Mouse (Mus musculus) CH12.LX (cell line): Measurements from ENCODE around the gene Tmem139. TPM values are rescaled to one million over a fixed set of nuclear protein-coding genes. Genes with fewer than 3 reads are reported as not detected.

Experiments
- DNase-seq: peaks from one replicate; pipeline ENCODE4 v3.0.0-alpha.2; 2013; ENCODE audit errors: extremely low read depth
- H3K27ac ChIP-seq: 2 replicates; pipeline ENCODE4 v1.5.1; 2012; ENCODE audit warnings: low read depth, mild to moderate bottlenecking, control low read depth, moderate library complexity; ENCODE audit not compliant: insufficient read depth
- H3K27me3 ChIP-seq: replicated peaks from 2 replicates; pipeline ENCODE3; 2012; ENCODE audit warnings: inconsistent platforms
- H3K36me3 ChIP-seq, 2 experiments: replicated peaks in 1 of 2; 2 replicates each; pipeline versions ENCODE3 to v1.6.1; 2012; ENCODE audit warnings: inconsistent platforms in 1 of 2, low read length in 1 of 2, mild to moderate bottlenecking in 1 of 2, mixed read lengths in 1 of 2, moderate library complexity in 1 of 2; ENCODE audit not compliant: control insufficient read depth in 1 of 2, insufficient read depth in 1 of 2
- H3K4me1 ChIP-seq, 2 experiments: 2 replicates each; pipeline ENCODE4 v1.6.1; 2012; ENCODE audit warnings: inconsistent platforms in 1 of 2, moderate library complexity in 1 of 2; ENCODE audit not compliant: insufficient read depth in 2 of 2, control insufficient read depth in 1 of 2
- H3K4me2 ChIP-seq: 2 replicates; pipeline ENCODE4 v1.6.1; 2012; ENCODE audit warnings: low read depth, mild to moderate bottlenecking, control low read depth; ENCODE audit not compliant: poor library complexity, insufficient read depth, severe bottlenecking
- H3K4me3 ChIP-seq, 3 experiments: fragments of 150-350 bp in 1 of 3; sonication (generic) in 1 of 3; replicated peaks in 1 of 3; 2 replicates each; pipeline versions ENCODE3 to v1.5.1; 2011 to 2012; ENCODE audit warnings: low read depth in 2 of 3, low read length in 2 of 3, mild to moderate bottlenecking in 2 of 3, moderate library complexity in 2 of 3, control low read depth in 1 of 3, improper control_type of control experiment in 1 of 3, inconsistent platforms in 1 of 3, mixed read lengths in 1 of 3; ENCODE audit not compliant: poor library complexity in 1 of 3
- H3K79me2 ChIP-seq: replicated peaks from 2 replicates; pipeline ENCODE4 v1.6.1; 2012; ENCODE audit warnings: mild to moderate bottlenecking, moderate library complexity; ENCODE audit not compliant: control insufficient read depth, poor library complexity, insufficient read depth, severe bottlenecking; ENCODE audit errors: extremely low read depth
- H3K9ac ChIP-seq: 2 replicates; pipeline ENCODE4 v1.6.1; 2012; ENCODE audit warnings: low read depth, mild to moderate bottlenecking, control low read depth, moderate library complexity; ENCODE audit not compliant: insufficient read depth
- H3K9me3 ChIP-seq: replicated peaks from 2 replicates; pipeline ENCODE3; 2012; ENCODE audit warnings: low read length, inconsistent platforms, mixed read lengths
- CHD1 ChIP-seq: IDR thresholded peaks from 2 replicates; pipeline ENCODE4 v1.6.1; 2012; ENCODE audit warnings: low read depth, low read length, improper control_type of control experiment, inconsistent platforms
- CHD2 ChIP-seq: IDR thresholded peaks from 2 replicates; pipeline ENCODE4 v1.6.1; 2011; ENCODE audit warnings: low read length, improper control_type of control experiment
- ELF1 ChIP-seq: IDR thresholded peaks from 2 replicates; pipeline ENCODE4 v1.6.1; 2014; ENCODE audit warnings: low read depth, mild to moderate bottlenecking, inconsistent platforms, low read length, improper control_type of control experiment
- GABPA ChIP-seq: IDR thresholded peaks from 2 replicates; pipeline ENCODE4 v1.6.1; 2012; ENCODE audit warnings: low read depth, low read length, improper control_type of control experiment, inconsistent platforms; ENCODE audit not compliant: insufficient replicate concordance
- HCFC1 ChIP-seq: IDR thresholded peaks from 2 replicates; pipeline ENCODE4 v1.6.1; 2012; ENCODE audit warnings: low read depth, mild to moderate bottlenecking, inconsistent platforms, low read length, improper control_type of control experiment
- IRF4 ChIP-seq: IDR thresholded peaks from 2 replicates; pipeline ENCODE4 v1.6.1; 2014; ENCODE audit warnings: low read depth, mild to moderate bottlenecking, inconsistent platforms, low read length, improper control_type of control experiment
- JUN ChIP-seq: IDR thresholded peaks from 2 replicates; pipeline ENCODE4 v1.6.1; 2011; ENCODE audit warnings: low read depth, mild to moderate bottlenecking, low read length, improper control_type of control experiment, moderate library complexity; ENCODE audit not compliant: insufficient read depth
- KAT2A ChIP-seq: IDR thresholded peaks from 2 replicates; pipeline ENCODE4 v1.6.1; 2012; ENCODE audit warnings: low read length, improper control_type of control experiment, inconsistent platforms; ENCODE audit not compliant: insufficient replicate concordance
- MEF2A ChIP-seq: IDR thresholded peaks from 2 replicates; pipeline ENCODE4 v1.6.1; 2014; ENCODE audit warnings: low read depth, mild to moderate bottlenecking, inconsistent platforms, low read length, improper control_type of control experiment, borderline replicate concordance
- MXI1 ChIP-seq: IDR thresholded peaks from 2 replicates; pipeline ENCODE4 v1.6.1; 2011; ENCODE audit warnings: mild to moderate bottlenecking, low read depth, low read length, improper control_type of control experiment
- POLR2A ChIP-seq: IDR thresholded peaks from 2 replicates; pipeline ENCODE4 v1.6.1; 2011; ENCODE audit warnings: low read depth, mild to moderate bottlenecking, improper control_type of control experiment, low read length
- RCOR1 ChIP-seq: conservative IDR thresholded peaks from 2 replicates; pipeline ENCODE4 v1.6.1; 2012; ENCODE audit warnings: low read depth, mild to moderate bottlenecking, inconsistent platforms, low read length, improper control_type of control experiment
- SMC3 ChIP-seq: IDR thresholded peaks from 2 replicates; pipeline ENCODE4 v1.6.1; 2011; ENCODE audit warnings: low read depth, low read length, improper control_type of control experiment
- TCF12 ChIP-seq: IDR thresholded peaks from 2 replicates; pipeline ENCODE4 v1.6.1; 2014; ENCODE audit warnings: low read depth, mild to moderate bottlenecking, inconsistent platforms, low read length, improper control_type of control experiment
- UBTF ChIP-seq: IDR thresholded peaks from 2 replicates; pipeline ENCODE4 v1.6.1; 2012; ENCODE audit warnings: low read depth, mild to moderate bottlenecking, inconsistent platforms, low read length, improper control_type of control experiment, moderate library complexity
- USF1 ChIP-seq: IDR thresholded peaks from 2 replicates; pipeline ENCODE4 v1.6.1; 2014; ENCODE audit warnings: low read depth, mild to moderate bottlenecking, inconsistent platforms, low read length, improper control_type of control experiment
- ZMIZ1 ChIP-seq: IDR thresholded peaks from 2 replicates; pipeline ENCODE4 v1.6.1; 2012; ENCODE audit warnings: low read depth, mild to moderate bottlenecking, inconsistent platforms, low read length, improper control_type of control experiment
- ZNF384 ChIP-seq: IDR thresholded peaks from 2 replicates; pipeline ENCODE4 v1.6.1; 2012; ENCODE audit warnings: low read depth, low read length, improper control_type of control experiment, inconsistent platforms
- dilution Hi-C: fragments of 300-500 bp; cut with MboI; formaldehyde crosslinking; loops from 2 replicates; pipeline ENCODE4 v1.14.3; 2020; ENCODE audit warnings: low sequenced_read_pairs; ENCODE audit not compliant: extremely low pct_unique_long_range_greater_than_20kb, extremely low pct_ligation_motif_present
- in situ Hi-C: fragments of 300-500 bp; cut with MboI; formaldehyde crosslinking; loops from 3 replicates; pipeline ENCODE4 v1.14.3; 2019; ENCODE audit warnings: low sequenced_read_pairs, low pct_ligation_motif_present, low pct_unique_long_range_greater_than_20kb, mixed read lengths
- polyA plus RNA-seq: library from polyadenylated mRNA; unstranded; fragments of >175 nt; gene quantifications from 2 replicates; pipeline ENCODE4 v1.2.1, GENCODE M21; 2012; ENCODE audit warnings: low read depth; ENCODE audit not compliant: insufficient read length
- total RNA-seq, 2 experiments: library from RNA; depleted of rRNA; stranded (reverse); fragments of 300-350 nt in 1 of 2; fragments of >200 nt in 1 of 2; gene quantifications; 2 replicates each; pipeline ENCODE4 v1.2.3; 2012 to 2014

The Tmem139 gene
- total and polyA plus RNA-seq, 3 experiments: 0.20 TPM; not detected in 2

GRCm38 (mm10) chr6:42286448-42286847 is 24.7 kb downstream of the Tmem139 start, which contains the start of gene Clcn1:
Gene Clcn1 (plus strand): TSS chr6:42286685.
- Histone ChIP-seq H3K27ac (no peak within 1 kb of the TSS), H3K9me3 (no peaks in the 10 kb centered on the region), H3K4me1 (peaks cover 0 to 18% of the 10 kb centered on the region in 2 experiments; a peak in 2 of 4 replicates), H3K9ac (no peak within 1 kb of the TSS), H3K79me2 (no peaks in the 10 kb centered on the region), H3K4me2 (no peak within 1 kb of the TSS), H3K4me3 (no peak within 1 kb of the TSS), H3K36me3 (peaks cover 19 to 43% of the 10 kb centered on the region in 2 experiments), H3K27me3 (no peaks in the 10 kb centered on the region)
- DNase-seq: no peak
- TF ChIP-seq CHD1 (no peak), ZNF384 (no peak), RCOR1 (no peak), POLR2A (no peak), TCF12 (no peak)
- in situ Hi-C loops: no loop called here
- dilution Hi-C loops: no loop called here

GRCm38 (mm10) chr6:42287562-42287961 is 25.8 kb downstream of the Tmem139 start:
- no peak for DNase-seq
- no peak overlapping the region for H3K4me3 ChIP-seq
- H3K27me3 ChIP-seq: no peaks in the 10 kb centered on the region
- dilution Hi-C loops: no loop called here
- H3K27ac ChIP-seq: no peak overlapping the region
- no peaks in the 10 kb centered on the region for H3K9me3 ChIP-seq
- peaks cover 11 to 31% of the 10 kb centered on the region in 2 experiments for H3K36me3 ChIP-seq
- no peak for TF ChIP-seq SMC3
- no peak for TF ChIP-seq TCF12
- no peak for TF ChIP-seq UBTF
- TF ChIP-seq CHD2: no peak
- TF ChIP-seq POLR2A: no peak
- TF ChIP-seq HCFC1: no peak
- TF ChIP-seq USF1: no peak
- TF ChIP-seq ELF1: no peak
- TF ChIP-seq ZNF384: no peak
- no peak for TF ChIP-seq KAT2A
- TF ChIP-seq, all 38 proteins: peak for 0
- H3K9ac ChIP-seq: no peak overlapping the region
- H3K4me1 ChIP-seq: peaks cover 0 to 13% of the 10 kb centered on the region in 2 experiments; a peak in 1 of 4 replicates
- H3K79me2 ChIP-seq: no peaks in the 10 kb centered on the region
- no peak overlapping the region for H3K4me2 ChIP-seq
- in situ Hi-C loops: no loop called here

GRCm38 (mm10) chr6:42293327-42293726 is 31.6 kb downstream of the Tmem139 start:
- Histone ChIP-seq H3K9me3 (no peaks in the 10 kb centered on the region), H3K9ac (no peak overlapping the region), H3K36me3 (peaks cover 0 to 4% of the 10 kb centered on the region in 2 experiments), H3K4me2 (no peak overlapping the region), H3K27me3 (no peaks in the 10 kb centered on the region), H3K27ac (no peak overlapping the region), H3K4me1 (peaks cover 5 to 21% of the 10 kb centered on the region in 2 experiments), H3K79me2 (no peaks in the 10 kb centered on the region), H3K4me3 (no peak overlapping the region)
- in situ Hi-C loops: no loop called here
- dilution Hi-C loops: no loop called here
- peak; percentile 61; the same call in 1 of the 2 replicates for TF ChIP-seq IRF4
- no peak for TF ChIP-seq GABPA
- no peak for TF ChIP-seq JUN
- no peak for TF ChIP-seq MEF2A
- no peak for TF ChIP-seq MXI1
- TF ChIP-seq ZMIZ1: no peak
- peak; percentile 29 for DNase-seq
